Mouse (Mus musculus) hindbrain, embryonic 11.5 days (tissue): Measurements from ENCODE around the gene Dclk1. TPM values are rescaled to one million over a fixed set of nuclear protein-coding genes. Genes with fewer than 3 reads are reported as not detected.
A peak's percentile ranks its signal among the peaks of the same experiment; 100 is the strongest.

Source experiments
- ATAC-seq: fragments of 200-750 bp; cut with Nextera tagmentation; 2 replicates; pipeline ENCODE4 v1.8.0; 2017; ENCODE audit warnings: mild to moderate bottlenecking, moderate TSS enrichment, moderate library complexity; ENCODE audit not compliant: low FRiP score
- DNase-seq: peaks from one replicate; pipeline ENCODE4 v3.0.0-alpha.2; 2015; ENCODE audit warnings: low spot score
- H3K27ac ChIP-seq: fragments of 300-500 bp; sonication (generic); 2 replicates; pipeline ENCODE4 v1.5.1; 2014; ENCODE audit warnings: mild to moderate bottlenecking, low read depth, low read length
- H3K27me3 ChIP-seq: fragments of 300-500 bp; sonication (generic); 2 replicates; pipeline ENCODE4 v1.6.1; 2014; ENCODE audit warnings: mild to moderate bottlenecking, low read length, moderate library complexity, mixed read lengths; ENCODE audit not compliant: control insufficient read depth, insufficient read depth
- H3K36me3 ChIP-seq: fragments of 300-500 bp; sonication (generic); 2 replicates; pipeline ENCODE4 v1.6.1; 2014; ENCODE audit warnings: mild to moderate bottlenecking, low read length, moderate library complexity, mixed read lengths; ENCODE audit not compliant: control insufficient read depth, insufficient read depth
- H3K4me1 ChIP-seq: fragments of 300-500 bp; sonication (generic); replicated peaks from 2 replicates; pipeline ENCODE4 v1.6.1; 2014; ENCODE audit warnings: low read length, mixed read lengths; ENCODE audit not compliant: control insufficient read depth, insufficient read depth
- H3K4me2 ChIP-seq: fragments of 300-500 bp; sonication (generic); replicated peaks from 2 replicates; pipeline ENCODE4 v1.6.1; 2014; ENCODE audit warnings: mild to moderate bottlenecking, low read depth, low read length
- H3K4me3 ChIP-seq: fragments of 300-500 bp; sonication (generic); 2 replicates; pipeline ENCODE4 v1.5.1; 2014; ENCODE audit warnings: low read depth, low read length
- H3K9ac ChIP-seq: fragments of 300-500 bp; sonication (generic); 2 replicates; pipeline ENCODE4 v1.6.1; 2014; ENCODE audit warnings: low read depth, low read length
- H3K9me3 ChIP-seq: fragments of 300-500 bp; sonication (generic); 2 replicates; pipeline ENCODE4 v1.6.1; 2016; ENCODE audit warnings: low read length; ENCODE audit not compliant: control insufficient read depth
- WGBS: fragments of 180-500 bp; shearing (Covaris S2); extraction: QIAGEN DNeasy Blood & Tissue Kit; methylation state at CpG from one replicate; pipeline ENCODE4 v1.1.7; 2014; 5-methylcytosine and 5-hydroxymethylcytosine counted together
- polyA plus RNA-seq: library from polyadenylated mRNA; unstranded; fragments of >200 nt; fragmentation: Nextera tagmentation; extraction: Ambion mirVana; gene quantifications from 2 replicates; pipeline ENCODE4 v1.2.1, GENCODE M21; 2014

Dclk1 gene
- polyA plus RNA-seq, 1 experiment from 2014 or later: 94.8 TPM

- Histone ChIP-seq H3K36me3 (no peaks in the 10 kb centered on the region), H3K4me3 (no peak overlapping the region), H3K9ac (no peak overlapping the region), H3K9me3 (no peaks in the 10 kb centered on the region), H3K27ac (no peak overlapping the region), H3K4me2 (no peak overlapping the region), H3K27me3 (no peaks in the 10 kb centered on the region), H3K4me1 (no peaks in the 10 kb centered on the region)
- no peak for DNase-seq
- WGBS: 94% methylated on average over 2 of the region's 2 CpGs
- no peak for ATAC-seq
Measured at GRCm38 (mm10) chr3:55449148-55449547, 207.0 kb downstream of the Dclk1 start.

- H3K4me3 ChIP-seq: no peak overlapping the region
- H3K4me1 ChIP-seq: no peaks in the 10 kb centered on the region
- no peaks in the 10 kb centered on the region for H3K36me3 ChIP-seq
- 97% methylated on average over 14 of the region's 14 CpGs for WGBS
- no peak overlapping the region for H3K27ac ChIP-seq
- ATAC-seq (no peak), DNase-seq (no peak)
- no peak overlapping the region for H3K4me2 ChIP-seq
- no peaks in the 10 kb centered on the region for H3K9me3 ChIP-seq
- no peaks in the 10 kb centered on the region for H3K27me3 ChIP-seq
- no peak overlapping the region for H3K9ac ChIP-seq
Measured at GRCm38 (mm10) chr3:55451035-55451434, 208.9 kb downstream of the Dclk1 start.

- Histone ChIP-seq H3K36me3 (no peaks in the 10 kb centered on the region), H3K27ac (no peak overlapping the region), H3K4me1 (no peaks in the 10 kb centered on the region), H3K9ac (no peak overlapping the region), H3K9me3 (no peaks in the 10 kb centered on the region), H3K27me3 (no peaks in the 10 kb centered on the region), H3K4me2 (no peak overlapping the region), H3K4me3 (no peak overlapping the region)
- ATAC-seq (no peak), DNase-seq (no peak)
- WGBS: 85% methylated on average over 3 of the region's 3 CpGs
Measured at GRCm38 (mm10) chr3:55451877-55452276, 209.7 kb downstream of the Dclk1 start.

- Histone ChIP-seq H3K9ac (no peak overlapping the region), H3K4me2 (no peak overlapping the region), H3K9me3 (no peaks in the 10 kb centered on the region), H3K27ac (no peak overlapping the region), H3K36me3 (no peaks in the 10 kb centered on the region), H3K27me3 (no peaks in the 10 kb centered on the region), H3K4me1 (no peaks in the 10 kb centered on the region), H3K4me3 (no peak overlapping the region)
- DNase-seq: no peak
- ATAC-seq: no peak
- 96% methylated on average over 2 of the region's 2 CpGs for WGBS
Measured at GRCm38 (mm10) chr3:55452464-55452863, 210.3 kb downstream of the Dclk1 start.

DNA sequence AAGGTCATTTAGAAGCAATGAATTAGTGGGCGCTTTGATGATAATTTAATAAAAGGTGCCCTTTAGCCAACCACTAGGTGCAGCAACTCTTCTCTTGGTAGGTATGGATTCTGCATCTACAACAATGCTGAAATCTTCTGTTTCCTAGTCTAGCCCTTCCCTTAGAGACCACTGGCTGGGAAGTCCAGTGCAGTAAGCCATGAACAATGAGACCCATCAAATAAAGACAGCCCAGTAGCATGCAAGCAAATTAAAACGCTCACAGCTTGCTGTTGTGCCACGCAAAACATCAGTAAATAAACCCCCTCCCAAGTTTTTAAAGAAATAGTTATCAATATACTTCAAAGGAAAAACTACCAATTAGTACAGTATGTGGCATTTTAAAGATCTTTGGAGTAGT is 218.9 kb downstream of the Dclk1 start:
- no peaks in the 10 kb centered on the region; the same call in 1 of the 2 replicates for H3K4me1 ChIP-seq
- H3K9ac ChIP-seq: no peak overlapping the region
- no peaks in the 10 kb centered on the region for H3K36me3 ChIP-seq
- H3K27me3 ChIP-seq: no peaks in the 10 kb centered on the region
- DNase-seq (no peak), ATAC-seq (peak; percentile 45; the same call in 1 of the 2 replicates)
- peak overlapping the region; percentile 32 for H3K4me2 ChIP-seq
- 0 out of 2 replicates have a peak overlapping the region, but pooled peaks have one; percentile 4 for H3K4me3 ChIP-seq
- H3K9me3 ChIP-seq: no peaks in the 10 kb centered on the region
- H3K27ac ChIP-seq: no peak overlapping the region
- WGBS: 51% methylated on average over 3 of the region's 3 CpGs

DNA sequence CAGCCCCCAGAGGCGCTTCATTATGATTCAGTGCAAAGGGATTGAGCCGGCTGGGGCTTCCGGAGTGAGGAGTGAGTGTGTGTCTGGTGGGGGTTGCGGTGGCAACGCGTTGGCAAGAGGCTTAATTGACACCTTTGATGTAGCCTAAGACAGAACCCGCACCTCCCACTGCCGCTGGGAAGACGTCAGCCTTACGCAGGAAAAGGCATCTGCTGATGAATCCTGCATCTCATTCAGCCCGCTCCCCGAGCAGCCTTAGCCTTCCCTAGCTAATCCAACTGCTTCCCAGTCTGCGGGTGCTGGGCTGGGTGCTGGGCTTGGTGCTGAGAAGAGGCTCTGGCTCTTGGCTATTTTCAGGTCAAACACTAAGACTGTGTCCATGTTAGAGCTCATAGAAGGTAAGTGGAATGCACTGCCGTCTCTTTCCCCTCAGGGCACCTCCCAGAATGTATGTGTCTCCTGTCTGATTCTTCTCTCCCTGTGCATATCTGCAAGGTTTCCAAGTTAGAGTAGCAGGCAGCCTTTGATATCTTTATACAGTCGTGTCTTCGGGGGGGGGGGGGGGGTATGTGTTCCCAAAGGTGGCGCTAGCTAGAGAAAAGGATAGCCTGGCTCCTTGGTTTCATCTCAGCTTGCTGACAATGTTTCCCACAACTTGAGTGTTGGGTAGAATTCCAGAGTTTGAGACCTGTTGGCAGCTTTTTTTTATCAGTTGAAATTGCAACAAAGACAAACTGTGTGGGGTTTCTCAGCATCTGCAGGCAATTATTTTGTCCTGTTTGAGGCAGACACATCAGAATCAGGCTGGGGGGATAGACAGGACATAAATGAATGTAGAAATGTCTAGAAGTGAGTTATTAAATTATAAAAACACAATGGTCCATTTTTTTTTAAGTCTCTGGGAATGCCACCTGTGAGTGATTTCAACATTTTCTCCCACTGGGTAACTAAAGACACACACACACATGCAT is 219.8 kb downstream of the Dclk1 start:
- ATAC-seq (peak; percentile 91), DNase-seq (peak; percentile 77)
- Histone ChIP-seq H3K27ac (peak overlapping the region; percentile 51; the same call in 1 of the 2 replicates), H3K9me3 (no peaks in the 10 kb centered on the region), H3K4me1 (no peaks in the 10 kb centered on the region; the same call in 1 of the 2 replicates), H3K4me3 (peak overlapping the region; percentile 4; the same call in 1 of the 2 replicates), H3K27me3 (no peaks in the 10 kb centered on the region), H3K36me3 (no peaks in the 10 kb centered on the region), H3K4me2 (peak overlapping the region; percentile 32), H3K9ac (peak overlapping the region; percentile 12; the same call in 1 of the 2 replicates)
- 1% methylated on average over 17 of the region's 17 CpGs for WGBS

GRCm38 (mm10) chr3:55462904-55463668 is 220.9 kb downstream of the Dclk1 start:
- H3K4me3 ChIP-seq: no peak overlapping the region
- WGBS: 88% methylated on average over 4 of the region's 4 CpGs
- DNase-seq: no peak
- H3K9me3 ChIP-seq: no peaks in the 10 kb centered on the region
- H3K4me2 ChIP-seq: no peak overlapping the region
- no peaks in the 10 kb centered on the region; the same call in 1 of the 2 replicates for H3K4me1 ChIP-seq
- H3K27me3 ChIP-seq: no peaks in the 10 kb centered on the region
- H3K9ac ChIP-seq: no peak overlapping the region
- ATAC-seq: no peak
- H3K36me3 ChIP-seq: no peaks in the 10 kb centered on the region
- H3K27ac ChIP-seq: no peak overlapping the region

GRCm38 (mm10) chr3:55464226-55464625 is 222.1 kb downstream of the Dclk1 start:
- Histone ChIP-seq H3K4me2 (no peak overlapping the region), H3K9me3 (no peaks in the 10 kb centered on the region), H3K27me3 (no peaks in the 10 kb centered on the region), H3K9ac (no peak overlapping the region), H3K4me1 (no peaks in the 10 kb centered on the region; the same call in 1 of the 2 replicates), H3K27ac (no peak overlapping the region), H3K4me3 (no peak overlapping the region), H3K36me3 (no peaks in the 10 kb centered on the region)
- WGBS: 77% methylated on average over 3 of the region's 3 CpGs
- no peak for ATAC-seq
- no peak for DNase-seq
